Mouse (Mus musculus): ENCODE measurements around the gene F13a1. TPM values are rescaled to one million over a fixed set of nuclear protein-coding genes. Genes with fewer than 3 reads are reported as not detected.

F13a1 gene
- total and polyA plus RNA-seq, 2 experiments from 2014 or later: 11.4 to 12.9 TPM

DNA sequence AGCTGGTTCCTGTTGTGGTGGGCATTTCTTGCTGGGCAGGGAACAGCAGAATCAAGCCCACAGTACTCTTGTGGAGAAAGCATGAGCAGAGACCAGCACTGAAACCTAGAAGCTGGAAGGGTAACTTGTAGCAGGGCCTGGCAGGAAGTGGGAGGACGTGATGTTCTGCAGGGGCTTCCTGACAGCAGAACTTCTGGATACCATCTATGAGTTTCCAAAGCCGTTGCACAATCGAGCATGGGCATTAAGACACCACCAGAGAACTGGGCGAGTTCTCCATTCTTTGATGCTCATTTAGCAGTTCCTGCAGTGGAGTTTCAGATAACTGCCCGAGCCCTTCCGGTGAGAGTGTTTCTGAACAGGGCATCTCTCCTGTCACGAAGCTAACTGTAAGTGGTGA lies 6.6 kb upstream of the F13a1 start:
- no peak overlapping the region for H3K4me2 ChIP-seq (ENCODE audit: low read depth, low read length)
- no peak overlapping the region for H3K27ac ChIP-seq
- WGBS: 84% methylated on average over 7 of the region's 7 CpGs
- no peaks in the 10 kb centered on the region for H3K9me3 ChIP-seq (ENCODE audit: low read length)
- no peaks in the 10 kb centered on the region for H3K36me3 ChIP-seq (ENCODE audit: insufficient read depth, low read length)
- H3K4me1 ChIP-seq (ENCODE audit: insufficient read depth, low read length): no peaks in the 10 kb centered on the region
- H3K4me3 ChIP-seq (ENCODE audit: low read length): no peak overlapping the region
- DNase-seq (ENCODE audit: low spot score) (no peak), ATAC-seq (no peak)
- H3K27me3 ChIP-seq (ENCODE audit: insufficient read depth, low read length): no peaks in the 10 kb centered on the region
- TF ChIP-seq CTCF (IDR thresholded peaks at IDR 0.05; ENCODE audit: low read depth): no peak
- no peak overlapping the region for H3K9ac ChIP-seq (replicated peaks; ENCODE audit: low read length)

DNA sequence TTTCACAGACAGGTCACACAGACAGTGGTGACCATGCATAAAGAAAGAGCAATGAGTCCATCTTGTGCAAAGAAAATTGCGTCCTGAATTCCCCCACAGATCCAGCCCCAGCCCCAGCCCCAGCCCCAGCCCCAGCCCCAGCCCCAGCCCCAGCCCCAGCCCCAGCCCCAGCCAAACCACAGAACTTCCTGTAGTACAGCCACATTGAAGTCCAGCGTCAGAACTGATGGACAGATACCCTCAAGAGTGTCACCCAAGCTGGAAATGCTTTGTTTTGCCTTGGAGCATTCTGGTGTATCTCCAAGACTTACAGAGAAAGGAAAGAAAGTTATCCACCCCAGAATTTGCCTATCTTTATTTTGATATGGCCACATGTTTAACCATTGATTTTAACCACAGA lies 413 bp downstream of the F13a1 start:
- TF ChIP-seq CTCF (IDR thresholded peaks at IDR 0.05; ENCODE audit: low read depth): no peak
- Histone ChIP-seq H3K36me3 (ENCODE audit: insufficient read depth, low read length) (no peaks in the 10 kb centered on the region), H3K9ac (replicated peaks; ENCODE audit: low read length) (no peak overlapping the region), H3K4me2 (ENCODE audit: low read depth, low read length) (no peak overlapping the region), H3K4me1 (ENCODE audit: insufficient read depth, low read length) (no peaks in the 10 kb centered on the region), H3K27me3 (ENCODE audit: insufficient read depth, low read length) (no peaks in the 10 kb centered on the region), H3K27ac (no peak overlapping the region), H3K4me3 (ENCODE audit: low read length) (no peak overlapping the region), H3K9me3 (ENCODE audit: low read length) (no peaks in the 10 kb centered on the region)
- ATAC-seq: no peak
- no peak for DNase-seq (ENCODE audit: low spot score)
- 83% methylated on average over 2 of the region's 2 CpGs for WGBS

DNA sequence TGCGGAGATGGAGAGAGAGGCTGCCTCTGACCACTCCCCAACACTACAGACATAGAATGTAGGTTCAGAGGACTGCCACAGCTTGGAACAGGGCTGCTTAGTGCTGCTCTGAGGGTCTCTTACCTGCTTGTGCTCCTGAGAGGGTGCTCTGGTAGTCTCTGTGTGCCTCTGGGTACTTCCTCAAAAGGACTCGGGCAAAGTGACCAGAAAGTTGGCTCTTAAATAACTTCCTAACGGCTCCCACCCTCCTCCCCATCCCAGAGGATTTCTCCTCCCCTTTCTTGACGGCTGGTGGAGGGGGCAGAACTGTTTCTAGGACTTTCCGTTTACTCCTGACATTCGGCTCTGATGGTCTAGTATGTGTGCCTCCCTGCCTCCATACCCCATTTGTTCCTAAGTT lies 1.0 kb downstream of the F13a1 start:
- no peak overlapping the region for H3K4me2 ChIP-seq (ENCODE audit: low read depth, low read length)
- no peak overlapping the region for H3K4me3 ChIP-seq (ENCODE audit: low read length)
- H3K27ac ChIP-seq: no peak overlapping the region
- ATAC-seq (no peak), DNase-seq (ENCODE audit: low spot score) (no peak)
- H3K36me3 ChIP-seq (ENCODE audit: insufficient read depth, low read length): no peaks in the 10 kb centered on the region
- no peaks in the 10 kb centered on the region for H3K9me3 ChIP-seq (ENCODE audit: low read length)
- 73% methylated on average over 6 of the region's 6 CpGs for WGBS
- H3K27me3 ChIP-seq (ENCODE audit: insufficient read depth, low read length): no peaks in the 10 kb centered on the region
- no peaks in the 10 kb centered on the region for H3K4me1 ChIP-seq (ENCODE audit: insufficient read depth, low read length)
- no peak for TF ChIP-seq CTCF (IDR thresholded peaks at IDR 0.05; ENCODE audit: low read depth)
- H3K9ac ChIP-seq (replicated peaks; ENCODE audit: low read length): no peak overlapping the region

DNA sequence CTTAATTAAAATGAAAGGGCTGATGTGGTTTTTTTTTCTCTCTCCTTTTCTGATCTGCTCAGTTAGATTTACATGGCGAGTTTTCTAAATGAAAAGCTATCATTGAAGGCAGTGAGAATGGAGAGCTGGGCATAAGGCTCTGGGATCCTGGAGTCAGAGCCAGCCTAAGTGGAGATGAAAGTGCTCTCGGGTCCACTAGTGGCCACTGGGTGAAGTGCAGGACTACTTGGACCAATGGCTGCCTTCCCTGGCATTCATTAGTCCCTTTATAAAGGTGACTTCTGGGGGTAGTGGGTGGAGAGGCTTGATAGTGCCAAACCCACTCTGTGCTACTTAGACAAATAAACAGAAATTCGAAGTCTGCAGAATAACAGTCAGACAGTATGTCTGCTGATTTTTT lies 5.0 kb downstream of the F13a1 start:
- no peak for DNase-seq (ENCODE audit: low spot score)
- no peaks in the 10 kb centered on the region for H3K9me3 ChIP-seq (ENCODE audit: low read length)
- H3K4me3 ChIP-seq (ENCODE audit: low read length): no peak overlapping the region
- peak; percentile 55 for TF ChIP-seq CTCF (IDR thresholded peaks at IDR 0.05; ENCODE audit: low read depth)
- no peak for ATAC-seq
- H3K9ac ChIP-seq (replicated peaks; ENCODE audit: low read length): no peak overlapping the region
- H3K27me3 ChIP-seq (ENCODE audit: insufficient read depth, low read length): no peaks in the 10 kb centered on the region
- H3K4me1 ChIP-seq (ENCODE audit: insufficient read depth, low read length): no peaks in the 10 kb centered on the region
- no peak overlapping the region for H3K27ac ChIP-seq
- no peaks in the 10 kb centered on the region for H3K36me3 ChIP-seq (ENCODE audit: insufficient read depth, low read length)
- H3K4me2 ChIP-seq (ENCODE audit: low read depth, low read length): no peak overlapping the region
- WGBS: 92% methylated on average over 3 of the region's 3 CpGs

DNA sequence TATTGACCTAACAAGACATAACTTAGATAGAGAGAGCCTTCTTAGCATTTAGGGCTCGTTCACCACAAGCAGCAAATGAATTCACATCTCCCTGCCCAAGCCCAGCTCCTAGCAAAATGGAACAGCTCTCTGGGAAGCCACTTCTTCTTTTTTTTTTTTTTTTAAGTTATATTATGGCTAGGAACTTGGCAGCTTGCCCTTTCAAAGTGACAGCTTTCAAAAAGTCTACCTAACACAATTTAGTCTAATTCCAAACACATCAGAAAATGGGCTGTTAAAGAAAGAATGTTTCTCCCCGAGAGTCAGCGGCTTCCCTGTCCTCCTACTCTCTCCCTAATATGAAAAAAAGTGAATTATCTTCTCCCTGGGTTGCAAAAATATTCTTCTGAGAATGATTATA lies 15.3 kb downstream of the F13a1 start:
- no peak for ATAC-seq
- no peaks in the 10 kb centered on the region for H3K27me3 ChIP-seq (ENCODE audit: insufficient read depth, low read length)
- TF ChIP-seq CTCF (IDR thresholded peaks at IDR 0.05; ENCODE audit: low read depth): no peak
- H3K9me3 ChIP-seq (ENCODE audit: low read length): no peaks in the 10 kb centered on the region
- no peak for DNase-seq (ENCODE audit: low spot score)
- H3K27ac ChIP-seq: no peak overlapping the region
- WGBS: 67% methylated on average over 3 of the region's 3 CpGs
- no peak overlapping the region for H3K4me2 ChIP-seq (ENCODE audit: low read depth, low read length)
- H3K36me3 ChIP-seq (ENCODE audit: insufficient read depth, low read length): no peaks in the 10 kb centered on the region
- no peak overlapping the region for H3K4me3 ChIP-seq (ENCODE audit: low read length)
- H3K4me1 ChIP-seq (ENCODE audit: insufficient read depth, low read length): no peaks in the 10 kb centered on the region
- no peak overlapping the region for H3K9ac ChIP-seq (replicated peaks; ENCODE audit: low read length)

DNA sequence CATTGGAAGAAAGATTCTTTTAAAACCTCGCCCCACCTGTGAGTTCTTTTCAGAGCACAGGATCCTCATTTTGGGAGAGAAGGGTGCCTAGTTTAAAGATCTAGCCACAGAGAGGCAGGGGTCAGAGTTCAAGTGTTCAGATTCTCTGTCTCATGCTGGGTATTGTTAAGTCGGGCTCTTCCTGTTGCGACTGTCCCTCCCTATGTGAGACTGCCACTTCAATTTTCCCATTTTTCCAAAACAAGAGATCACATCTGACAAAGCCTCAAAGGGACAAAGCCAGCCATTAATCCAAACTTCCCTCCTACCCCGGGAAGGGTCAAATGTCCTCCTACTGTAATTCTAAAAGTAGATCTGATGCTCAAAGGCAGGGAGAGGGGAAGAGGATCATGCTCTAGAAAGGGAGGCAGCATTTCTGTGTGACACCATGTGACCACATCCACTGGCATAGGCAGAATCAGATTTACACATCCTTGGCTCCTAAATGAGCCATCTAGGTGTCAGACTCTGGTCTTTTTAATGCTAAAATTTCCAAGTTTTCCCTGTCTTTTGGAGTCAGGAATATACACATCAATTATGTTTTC lies 24.0 kb downstream of the F13a1 start:
- no peak for TF ChIP-seq CTCF (IDR thresholded peaks at IDR 0.05; ENCODE audit: low read depth)
- no peak overlapping the region for H3K4me2 ChIP-seq (ENCODE audit: low read depth, low read length)
- H3K36me3 ChIP-seq (ENCODE audit: insufficient read depth, low read length): no peaks in the 10 kb centered on the region
- H3K4me3 ChIP-seq (ENCODE audit: low read length): no peak overlapping the region
- H3K9me3 ChIP-seq (ENCODE audit: low read length): no peaks in the 10 kb centered on the region
- no peak for DNase-seq (ENCODE audit: low spot score)
- WGBS: 24% methylated on average over 4 of the region's 4 CpGs
- no peak overlapping the region for H3K9ac ChIP-seq (replicated peaks; ENCODE audit: low read length)
- no peak for ATAC-seq
- H3K27me3 ChIP-seq (ENCODE audit: insufficient read depth, low read length): no peaks in the 10 kb centered on the region
- no peak overlapping the region for H3K27ac ChIP-seq
- no peaks in the 10 kb centered on the region for H3K4me1 ChIP-seq (ENCODE audit: insufficient read depth, low read length)

DNA sequence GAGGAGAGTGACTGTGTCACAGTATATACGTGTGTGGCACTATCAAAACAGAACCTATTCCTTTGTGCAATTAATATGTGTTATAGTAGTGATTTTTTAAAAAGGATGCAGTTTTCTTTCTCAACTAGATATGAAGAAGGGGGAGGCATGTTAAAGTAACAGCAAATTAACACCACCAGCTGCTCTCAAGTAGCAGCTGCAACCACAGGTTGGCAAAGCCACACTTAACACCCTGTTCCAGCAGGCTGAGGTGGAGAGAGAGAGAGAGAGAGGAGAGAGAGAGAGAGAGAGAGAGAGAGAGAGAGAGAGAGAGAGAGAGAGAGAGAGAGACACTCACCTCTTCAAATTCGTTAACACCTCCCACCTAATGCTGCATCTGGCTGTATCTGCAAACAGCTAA lies 28.5 kb downstream of the F13a1 start:
- no peak for TF ChIP-seq CTCF (IDR thresholded peaks at IDR 0.05; ENCODE audit: low read depth)
- DNase-seq (ENCODE audit: low spot score) (no peak), ATAC-seq (no peak)
- Histone ChIP-seq H3K9ac (replicated peaks; ENCODE audit: low read length) (no peak overlapping the region), H3K4me3 (ENCODE audit: low read length) (no peak overlapping the region), H3K27ac (no peak overlapping the region), H3K27me3 (ENCODE audit: insufficient read depth, low read length) (no peaks in the 10 kb centered on the region), H3K4me2 (ENCODE audit: low read depth, low read length) (no peak overlapping the region), H3K4me1 (ENCODE audit: insufficient read depth, low read length) (no peaks in the 10 kb centered on the region), H3K36me3 (ENCODE audit: insufficient read depth, low read length) (no peaks in the 10 kb centered on the region), H3K9me3 (ENCODE audit: low read length) (no peaks in the 10 kb centered on the region)
- WGBS: 80% methylated on average over 2 of the region's 2 CpGs
